Mouse (Mus musculus): ENCODE measurements around the gene Klhl26.
"Not testable (repeated sequence)": the region's sequence is repeated elsewhere in the genome, so short reads cannot be mapped to it uniquely, and the experiment has no call there.

The Klhl26 gene

DNA sequence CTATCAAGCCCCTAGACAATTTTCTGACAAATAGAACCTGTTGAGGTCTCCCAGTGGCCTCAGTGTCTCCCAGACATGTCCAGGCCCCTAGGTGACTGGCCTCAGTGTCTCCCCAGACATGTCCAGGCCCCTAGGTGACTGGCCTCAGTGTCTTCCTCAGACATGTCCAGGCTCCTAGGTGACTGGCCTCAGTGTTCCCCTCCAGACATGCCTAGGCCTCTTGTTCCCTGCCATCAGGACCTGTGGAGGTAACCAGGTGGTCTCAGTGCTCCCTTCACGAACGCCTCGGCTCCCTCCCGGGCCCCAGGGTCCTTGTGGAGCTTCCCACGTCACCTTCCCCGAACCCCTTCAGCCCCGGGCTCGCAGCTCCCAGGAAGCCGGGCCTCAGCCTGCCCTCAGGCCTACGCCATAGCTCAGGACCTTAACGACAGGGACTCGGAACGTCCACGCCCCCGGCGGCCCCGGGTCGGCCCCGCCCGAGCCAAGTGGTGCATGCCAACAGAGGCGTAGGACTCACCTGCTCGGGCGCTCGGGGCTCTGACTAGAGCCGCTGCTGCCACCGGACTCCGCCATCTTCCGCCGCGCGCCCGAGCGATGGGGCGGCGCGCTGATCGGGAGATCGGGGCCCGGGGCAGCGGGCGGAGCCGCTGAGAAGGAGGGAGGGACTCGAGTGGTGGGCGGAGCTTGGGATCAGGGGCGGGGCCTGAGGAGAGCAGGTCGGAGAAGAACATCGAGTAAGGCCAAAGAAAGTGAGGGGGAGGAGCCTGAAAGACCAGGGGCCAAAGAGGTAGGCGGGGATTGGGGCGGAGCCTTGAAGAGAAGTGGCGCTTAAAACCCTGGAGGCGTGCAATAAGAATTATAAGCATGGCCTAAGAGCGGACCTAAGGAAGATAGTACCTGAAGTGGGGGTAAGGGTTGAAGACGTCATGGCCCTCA lies at the start of gene Klhl26:
Gene Klhl26, minus strand, starts transcription at position 636 of the 936 bp plus-strand sequence.
- DNase-seq, result peak; percentile 98

DNA sequence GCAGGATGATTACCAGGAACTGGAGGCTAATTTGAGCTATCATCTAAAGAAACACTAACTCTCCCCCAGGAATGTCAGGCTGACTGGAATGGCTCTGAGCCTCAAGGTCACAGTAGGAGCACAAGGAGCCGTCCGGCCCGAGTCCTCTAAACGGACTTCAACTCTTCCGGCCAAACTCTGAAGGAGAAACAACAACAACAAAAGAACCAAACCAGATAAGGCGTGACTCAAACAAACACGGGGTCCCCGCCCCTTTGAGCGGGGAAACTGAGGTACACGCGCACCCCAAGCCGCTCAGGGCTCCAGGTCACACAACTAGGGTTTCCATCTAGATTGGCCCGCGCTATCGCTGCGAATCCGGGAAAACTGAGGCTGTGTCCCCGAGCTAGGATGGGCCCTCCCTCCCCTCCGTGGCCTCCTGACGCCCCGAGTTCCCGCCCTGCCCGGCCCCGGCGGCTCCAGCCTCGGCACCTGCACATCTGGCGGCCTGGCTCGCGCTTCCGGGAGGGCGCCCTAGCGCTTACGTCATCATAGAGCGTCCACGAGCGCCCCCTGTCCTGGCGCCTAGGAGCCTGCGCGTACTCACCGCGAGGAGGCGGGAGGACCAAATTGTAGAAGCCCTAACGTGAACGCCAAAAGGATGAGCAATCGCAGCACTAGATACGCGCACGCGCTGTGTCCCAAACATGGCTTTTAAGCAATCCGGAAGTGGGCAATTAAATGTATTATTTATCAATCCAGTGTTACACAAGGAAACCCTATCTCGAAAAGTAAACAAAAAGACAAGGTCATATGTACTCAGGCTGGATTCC lies 46.0 kb upstream of the Klhl26 start:
- DNase-seq, result peak; percentile 95 to 97

DNA sequence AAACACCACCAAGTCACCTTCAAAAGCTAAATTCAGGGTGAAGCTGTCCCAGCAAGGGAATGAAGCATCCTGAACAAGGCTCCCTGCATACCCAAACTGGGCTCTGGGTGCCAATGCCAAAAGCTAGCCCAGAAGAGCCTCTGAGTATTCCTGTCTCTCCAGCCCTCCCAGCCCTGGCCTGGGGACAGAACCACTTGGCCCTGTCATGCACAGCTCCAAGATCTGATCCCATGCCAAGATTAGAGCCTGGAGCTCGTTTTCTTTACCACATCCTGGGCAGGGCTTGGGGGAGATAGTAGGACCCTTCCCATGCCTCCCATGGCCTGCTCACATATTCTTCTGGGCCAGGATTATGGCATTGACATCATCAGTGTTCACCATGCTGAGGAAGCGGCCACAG lies 42.8 kb upstream of the Klhl26 start:
- no peak for DNase-seq

DNA sequence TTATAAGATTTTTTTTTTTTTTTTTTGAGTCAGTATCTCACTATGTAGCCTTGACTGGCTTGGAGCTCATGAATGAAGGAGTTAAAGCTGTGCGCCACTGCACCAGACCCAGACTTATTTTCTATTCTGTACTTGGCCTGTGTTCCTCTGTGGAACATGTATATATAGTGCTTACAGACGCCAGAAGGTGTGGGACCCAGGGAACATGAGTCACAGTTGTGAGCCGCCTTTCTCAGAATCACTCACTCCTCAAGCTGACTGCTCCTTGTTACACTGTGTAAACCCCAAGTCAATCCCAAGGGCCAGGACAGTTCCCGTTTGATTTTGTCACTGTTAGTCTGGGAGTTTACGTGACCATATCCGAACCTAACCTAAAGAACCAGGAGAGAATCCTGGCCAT lies 42.3 kb upstream of the Klhl26 start:
- no peak for DNase-seq

DNA sequence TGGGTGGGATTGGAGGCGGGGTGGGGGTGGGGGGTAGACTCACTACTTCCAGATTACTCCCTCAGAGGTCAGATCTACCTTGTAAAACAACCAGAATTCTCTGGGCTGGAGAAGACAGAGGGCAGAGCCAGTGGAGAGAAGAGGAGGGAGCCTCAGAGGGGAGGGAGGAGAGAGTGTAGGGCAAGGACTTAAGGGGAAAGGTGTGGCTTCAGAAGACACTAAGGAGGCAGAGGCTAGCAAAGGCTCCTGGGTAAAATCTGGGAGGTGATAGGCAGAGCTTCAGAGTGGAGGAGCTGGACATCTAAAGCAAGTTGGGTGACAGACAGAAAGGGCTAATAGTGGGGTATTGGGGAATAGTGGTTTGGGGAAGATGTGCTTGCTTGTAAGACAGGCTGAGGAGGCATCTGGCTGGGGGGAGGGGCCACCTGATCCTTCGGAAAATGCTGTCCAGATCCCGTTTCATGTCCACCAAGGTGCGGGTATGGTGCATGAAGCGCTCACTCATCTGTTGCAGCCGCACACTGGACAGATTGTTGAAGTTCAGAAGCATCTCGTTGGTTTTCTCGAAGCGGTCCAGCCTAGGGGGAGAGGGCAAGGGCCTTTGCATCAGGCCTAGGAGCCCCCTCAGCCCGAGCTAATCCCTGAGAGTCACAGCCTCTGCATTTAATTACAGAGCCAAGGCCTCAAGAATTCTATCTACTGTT lies 41.3 kb upstream of the Klhl26 start:
- no peak for DNase-seq

DNA sequence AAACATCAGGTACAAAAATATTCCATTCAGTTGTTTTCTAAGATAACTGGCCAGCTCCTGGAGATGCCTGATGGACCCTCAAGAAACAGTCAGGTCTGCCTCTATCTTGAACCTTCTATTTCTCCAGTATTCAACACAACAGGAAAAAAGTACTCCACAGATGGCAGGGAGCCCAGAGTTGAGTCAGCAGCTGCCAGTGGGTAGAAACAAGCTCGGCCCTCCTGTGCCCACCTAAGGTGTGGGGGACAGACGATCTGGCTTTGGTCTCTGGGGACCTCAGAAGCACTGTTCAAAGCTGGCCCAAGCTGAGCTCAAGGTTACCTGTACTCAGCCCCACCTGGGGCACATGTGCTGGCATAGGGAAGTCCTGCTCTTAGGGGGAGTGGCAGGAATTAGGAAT lies 36.7 kb upstream of the Klhl26 start:
- DNase-seq, result peak in 1 of 2 experiments; percentile 58

DNA sequence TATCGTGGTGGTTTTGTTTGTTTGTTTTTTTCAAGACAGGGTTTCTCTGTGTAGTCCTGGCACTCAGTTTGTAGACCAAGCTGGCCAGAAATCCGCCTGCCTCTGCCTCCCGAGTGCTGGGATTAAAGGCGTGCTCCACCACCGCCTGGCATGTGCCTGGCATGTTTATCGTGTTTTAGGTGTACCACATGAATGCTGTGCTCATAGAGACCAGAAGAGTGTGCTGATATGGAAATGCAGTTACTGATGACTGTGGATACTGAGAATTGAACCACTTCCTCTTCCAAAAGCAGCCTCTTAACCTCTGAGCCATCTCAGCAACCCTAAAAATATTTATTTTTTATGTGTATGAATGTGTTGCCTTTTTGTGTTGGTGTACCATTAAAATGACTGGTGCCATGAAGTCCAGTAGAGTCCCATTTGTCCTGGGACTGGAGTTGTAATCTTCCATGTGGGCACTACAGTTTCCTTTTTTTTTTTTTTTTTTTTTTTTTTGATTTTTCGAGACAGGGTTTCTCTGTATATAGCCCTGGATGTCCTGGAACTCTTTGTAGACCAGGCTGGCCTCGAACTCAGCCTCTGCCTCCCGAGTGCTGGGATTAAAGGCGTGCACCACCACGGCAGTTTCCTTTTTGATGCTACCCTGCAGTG lies 35.6 kb upstream of the Klhl26 start:
- DNase-seq, result no peak

DNA sequence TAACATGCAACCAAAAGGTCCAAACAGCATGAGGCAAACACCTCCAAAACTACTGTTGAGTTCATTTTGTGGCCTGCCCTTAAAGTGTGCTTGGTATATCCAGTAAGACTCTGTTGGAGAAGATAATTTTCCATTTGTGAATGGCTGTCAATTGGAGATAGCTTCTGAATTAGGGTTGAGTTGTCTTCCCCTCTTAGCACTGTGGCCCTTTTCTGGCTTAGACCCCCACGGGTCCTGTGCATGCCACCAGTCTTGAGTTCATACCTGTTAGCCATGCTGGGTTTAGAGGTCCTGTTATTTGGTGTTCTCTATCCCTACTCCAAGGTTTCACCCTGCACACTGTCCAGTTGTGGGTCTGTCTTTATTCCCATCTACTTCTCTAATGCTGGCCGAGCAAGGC lies 35.0 kb upstream of the Klhl26 start:
- no peak for DNase-seq

DNA sequence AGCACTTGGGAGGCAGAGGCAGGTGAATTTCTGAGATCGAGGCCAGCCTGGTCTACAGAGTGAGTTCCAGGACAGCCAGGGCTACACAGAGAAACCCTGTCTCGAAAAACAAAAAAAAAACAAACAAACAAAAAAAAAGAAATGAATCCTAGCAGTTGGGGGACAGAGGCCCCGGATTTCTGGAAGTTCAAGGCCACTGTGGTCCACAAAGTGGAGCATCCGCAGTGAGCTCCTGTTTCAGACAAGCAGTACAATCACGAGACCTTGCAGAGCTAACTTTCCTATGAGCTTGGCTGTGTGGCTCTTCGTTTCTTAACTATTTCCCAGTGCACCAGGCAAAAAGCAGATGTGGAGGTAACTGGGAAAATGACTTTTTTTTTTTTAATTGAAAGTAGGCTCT lies 34.4 kb upstream of the Klhl26 start:
- DNase-seq, result not testable (repeated sequence)

DNA sequence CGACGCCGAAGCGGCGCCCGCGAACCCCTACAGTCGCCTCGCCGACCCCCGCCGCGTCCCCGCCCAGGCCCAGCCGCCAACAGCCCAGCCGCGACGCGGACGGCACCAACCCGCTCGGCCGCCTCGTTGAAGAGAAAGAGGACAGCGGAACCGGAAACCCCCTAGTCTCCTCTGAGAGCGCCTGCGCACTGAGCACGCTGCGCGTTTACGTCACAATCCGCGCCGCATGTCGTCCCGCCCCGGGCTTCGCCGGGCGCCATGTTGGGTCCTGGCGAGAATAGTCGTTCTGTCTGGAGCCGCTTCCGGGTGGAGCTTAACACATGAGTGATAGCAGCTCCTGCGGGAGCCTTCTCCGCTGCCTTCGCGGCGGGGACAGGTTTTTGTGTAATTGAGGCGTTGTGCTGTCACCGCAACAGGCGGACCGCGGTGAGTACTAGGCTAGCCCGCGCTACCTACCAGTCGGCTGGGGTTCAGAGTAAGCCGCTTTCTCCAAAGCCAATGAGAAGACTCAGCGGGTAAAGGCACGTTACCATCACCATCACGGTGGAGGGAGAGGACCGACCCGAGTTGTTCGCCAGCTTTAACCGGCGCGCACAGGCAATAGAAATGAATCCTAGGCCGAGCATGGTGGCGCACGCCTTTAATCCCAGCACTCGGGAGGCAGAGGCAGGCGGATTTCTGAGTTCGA lies 33.6 kb upstream of the Klhl26 start, which contains the start of gene Uba52:
Gene Uba52, minus strand, starts transcription at position 574 of the 688 bp plus-strand sequence.
- peak; percentile 97 to 98 for DNase-seq

DNA sequence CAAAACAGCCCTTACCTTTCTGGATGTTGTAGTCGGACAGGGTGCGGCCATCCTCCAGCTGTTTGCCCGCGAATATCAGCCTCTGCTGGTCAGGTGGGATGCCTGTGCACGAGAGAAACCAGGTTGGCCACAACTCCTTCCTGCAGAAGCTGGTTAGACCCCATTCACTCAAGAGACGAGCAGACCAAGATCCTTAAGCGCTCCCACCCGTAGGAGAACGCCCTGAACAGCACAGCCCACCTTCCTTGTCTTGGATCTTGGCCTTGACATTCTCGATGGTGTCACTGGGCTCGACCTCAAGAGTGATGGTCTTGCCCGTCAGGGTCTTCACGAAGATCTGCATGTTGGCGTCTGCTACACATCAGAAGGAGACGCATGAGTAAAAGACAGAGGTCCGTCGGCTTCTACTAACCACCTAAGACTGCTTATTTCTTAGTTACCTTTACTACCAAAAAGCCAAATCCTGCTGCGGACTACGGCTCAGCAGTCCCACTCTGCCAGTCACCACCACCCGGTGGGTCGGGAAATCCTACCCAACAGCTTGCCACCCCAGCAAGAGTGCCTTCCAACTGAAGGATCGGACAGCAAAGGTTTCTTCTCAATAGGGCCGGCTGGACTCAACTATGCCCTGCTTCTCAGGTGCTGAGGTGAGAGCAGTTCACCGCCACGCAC lies 32.6 kb upstream of the Klhl26 start:
- no peak for DNase-seq

DNA sequence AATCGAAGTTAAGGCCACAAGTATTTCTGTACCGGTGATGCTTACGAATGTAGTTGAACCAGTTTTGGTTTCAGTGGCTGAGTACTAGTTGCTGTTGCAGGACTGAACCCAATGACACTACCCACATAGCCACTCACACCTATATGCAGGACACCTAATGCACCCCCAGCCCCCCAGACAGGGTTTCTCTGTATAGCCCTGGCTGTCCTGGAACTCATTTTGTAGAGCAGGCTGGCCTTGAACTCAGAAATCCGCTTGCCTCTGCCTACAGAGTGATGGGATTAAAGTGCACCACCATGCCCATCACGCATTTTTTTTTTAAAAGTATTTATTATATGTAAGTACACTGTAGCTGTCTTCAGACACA lies 30.2 kb upstream of the Klhl26 start:
- no peak for DNase-seq

DNA sequence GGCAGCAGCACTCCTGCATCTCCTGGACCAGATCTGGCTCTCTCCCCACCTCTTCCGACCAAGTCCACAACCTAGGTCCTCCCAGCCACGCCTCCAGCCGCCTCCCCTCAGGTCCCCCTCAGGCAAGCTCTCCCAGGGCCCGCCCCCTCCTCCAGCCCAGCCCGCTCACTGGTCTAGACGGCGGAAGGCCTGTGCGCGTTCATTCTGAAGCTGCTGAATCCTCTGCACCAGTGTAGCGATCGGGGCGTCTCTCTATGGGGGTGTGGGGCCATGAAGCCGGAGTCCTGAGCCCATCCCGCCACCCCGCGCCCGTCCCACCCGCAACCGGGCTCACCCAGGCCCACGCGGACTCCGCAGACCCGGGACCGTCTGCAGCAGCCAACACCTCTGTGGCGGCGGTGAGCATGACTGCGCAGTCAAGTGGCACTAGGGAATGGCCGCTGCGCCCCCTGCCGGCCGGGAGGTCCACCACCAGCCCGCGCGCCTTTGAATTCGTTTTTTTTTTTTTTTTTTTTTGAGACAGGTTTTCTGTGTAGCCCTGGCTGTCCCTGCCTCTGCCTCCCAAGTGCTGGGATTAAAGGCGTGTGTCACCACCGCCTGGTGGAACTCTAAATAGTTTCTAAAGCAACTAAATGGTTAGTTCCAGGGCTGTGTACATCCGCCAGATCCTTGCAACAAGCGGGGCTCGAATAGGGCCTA lies 29.7 kb upstream of the Klhl26 start, which contains the start of gene Rex1bd:
Gene Rex1bd, minus strand, starts transcription at position 425 of the 699 bp plus-strand sequence.
- peak; percentile 96 to 97 for DNase-seq

DNA sequence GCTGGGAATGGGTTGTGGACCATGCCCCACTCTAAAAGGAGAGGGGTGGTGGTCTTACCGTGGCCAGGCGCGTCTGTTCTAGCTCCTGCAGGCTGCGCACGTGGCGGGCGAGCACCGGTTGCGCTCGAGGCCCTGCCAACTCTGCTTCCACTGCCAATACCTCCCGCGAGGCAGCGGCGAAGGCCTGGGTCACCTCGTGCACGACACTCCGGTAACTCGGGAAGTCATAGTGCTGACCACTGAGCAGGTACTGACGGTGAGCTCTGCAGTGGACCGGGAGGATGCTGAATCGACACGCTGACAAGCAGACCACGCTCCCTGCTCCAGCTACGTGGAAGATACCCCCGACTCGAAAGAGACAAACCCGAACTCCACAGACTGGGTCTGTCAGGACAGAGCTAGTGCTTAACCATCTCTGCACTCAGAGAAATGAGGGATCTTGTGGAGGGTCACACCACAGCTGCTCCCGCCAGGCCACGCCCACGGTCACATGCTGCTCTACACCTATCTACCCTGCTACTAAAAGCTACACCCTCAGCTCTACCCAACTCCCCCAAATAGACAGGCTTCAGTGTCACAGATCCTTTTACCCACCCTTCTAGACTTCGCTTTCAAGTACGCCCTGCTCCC lies 29.0 kb upstream of the Klhl26 start:
- DNase-seq, result no peak

DNA sequence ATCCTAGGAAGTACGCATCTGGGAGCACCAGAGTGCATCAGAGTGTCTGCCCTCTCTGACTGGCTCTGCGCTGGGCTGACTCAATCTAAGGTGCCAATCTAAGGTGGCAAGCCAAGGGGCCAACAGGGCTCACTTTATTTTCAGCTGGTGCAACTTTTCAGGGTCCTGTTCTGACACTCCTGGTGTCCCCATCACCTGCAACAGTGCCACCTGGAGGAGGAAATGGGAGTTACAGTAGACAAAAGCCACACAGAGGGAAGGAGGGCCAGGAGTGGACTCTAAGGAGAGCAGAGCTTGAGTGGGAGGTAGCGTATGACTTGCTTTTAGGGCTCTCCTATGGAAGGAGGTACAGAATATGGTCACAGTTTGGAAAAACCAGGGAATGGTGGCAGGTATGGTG lies 28.1 kb upstream of the Klhl26 start:
- peak; percentile 69 to 84 for DNase-seq

DNA sequence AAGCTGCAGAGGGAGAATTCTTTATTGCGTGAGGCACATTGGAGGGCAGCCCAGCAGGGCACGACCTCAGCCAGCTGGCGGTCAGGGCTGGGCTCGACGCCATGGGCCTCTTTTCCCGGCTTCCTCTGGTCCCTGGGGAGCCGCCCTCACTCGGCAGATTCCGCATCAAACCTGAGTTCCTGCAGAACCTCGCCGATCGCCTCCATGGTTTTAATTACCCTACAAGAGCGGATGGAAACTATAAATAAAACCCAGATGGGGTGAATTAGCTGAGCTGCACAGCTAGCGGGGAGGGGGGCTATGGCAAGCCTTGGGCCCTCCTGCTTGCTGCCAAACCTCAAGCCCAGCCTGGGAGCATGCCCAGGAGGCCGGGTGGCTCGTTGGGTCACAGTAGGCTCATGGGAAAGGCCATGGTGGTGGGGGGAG lies 27.5 kb upstream of the Klhl26 start:
- peak; percentile 49 to 60 for DNase-seq

DNA sequence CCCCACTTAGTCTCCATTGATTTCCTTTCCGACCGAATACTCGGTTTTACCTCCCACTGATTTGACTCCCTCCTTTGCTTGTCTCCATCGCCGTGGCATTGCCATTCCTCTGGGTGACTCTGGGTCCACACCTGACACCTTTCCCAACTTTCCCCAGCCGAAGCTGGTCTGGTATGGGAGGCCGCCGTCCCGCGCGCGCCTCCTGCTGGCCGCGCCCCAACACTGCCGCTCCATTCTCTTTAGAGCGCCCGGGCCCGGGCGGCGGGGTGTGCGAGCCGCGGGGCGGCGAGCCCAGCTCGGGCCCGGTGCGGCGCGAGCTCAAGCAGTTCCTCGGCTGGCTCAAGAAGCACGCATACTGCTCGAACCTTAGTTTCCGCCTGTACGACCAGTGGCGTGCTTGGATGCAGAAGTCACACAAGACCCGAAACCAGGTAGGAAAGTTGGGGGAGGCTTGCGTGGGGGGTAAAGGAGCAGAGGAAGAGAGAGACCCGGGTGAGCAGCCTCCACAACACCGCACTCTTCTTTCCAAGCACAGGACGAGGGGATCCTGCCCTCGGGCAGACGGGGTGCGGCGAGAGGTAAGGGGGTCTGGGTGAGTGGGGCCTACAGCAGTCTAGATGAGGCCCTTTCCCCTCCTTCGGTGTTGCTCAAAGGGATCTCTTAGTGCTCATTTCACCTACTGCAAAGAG lies 26.4 kb upstream of the Klhl26 start:
- DNase-seq, result peak; percentile 58 to 71

DNA sequence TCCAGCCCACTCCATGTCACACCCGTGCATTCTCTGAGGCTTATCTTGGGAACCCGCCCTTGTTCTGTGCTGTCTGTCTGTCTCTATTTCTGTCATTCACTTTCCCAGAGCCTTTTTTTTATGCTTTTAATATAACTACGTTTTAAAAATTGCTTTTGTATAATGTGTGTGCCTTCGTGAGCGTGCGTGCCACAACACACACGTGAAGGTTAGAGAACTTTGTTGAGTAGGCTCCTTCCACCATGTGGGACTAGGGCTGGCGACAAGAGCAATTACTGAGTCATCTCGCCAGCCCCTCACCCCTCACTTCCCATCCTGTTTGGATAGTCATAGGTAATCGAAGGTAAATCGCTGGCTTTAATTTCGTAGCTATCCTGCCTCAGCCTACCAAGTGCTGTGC lies 25.8 kb upstream of the Klhl26 start:
- DNase-seq, result no peak

DNA sequence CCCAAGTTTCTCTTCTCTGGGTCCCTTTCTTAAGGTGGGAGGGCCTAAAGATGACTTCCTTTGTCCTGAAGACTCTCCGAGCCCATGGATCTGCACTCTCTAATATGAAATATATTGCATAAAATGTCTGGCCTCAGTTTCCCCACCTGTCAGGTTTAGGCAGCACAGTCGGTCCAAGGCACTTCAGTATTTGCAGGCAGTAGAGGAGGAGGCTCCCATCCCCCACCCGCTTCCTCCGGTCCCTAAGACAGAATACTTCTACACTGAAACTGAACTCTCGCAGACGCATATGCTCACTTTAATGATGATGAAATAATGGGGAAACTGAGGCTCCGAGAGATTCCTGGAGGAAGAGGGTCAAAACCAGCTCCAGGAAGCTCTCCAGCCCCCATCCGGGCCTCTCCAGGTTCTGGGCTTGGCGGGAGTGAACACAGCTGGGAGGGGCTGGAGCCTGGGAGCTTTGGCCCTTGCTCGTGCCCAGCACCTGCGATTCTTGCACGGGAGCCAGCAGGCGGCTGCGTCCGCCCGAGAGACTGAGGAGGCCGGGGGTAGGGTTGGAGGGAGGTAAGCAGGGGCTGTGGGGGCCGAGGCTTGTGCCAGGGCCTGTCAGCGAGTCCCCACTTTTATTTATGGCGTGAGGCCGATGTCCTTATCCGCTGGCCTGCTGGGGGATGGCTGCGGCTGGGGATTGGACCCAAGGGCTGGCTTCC lies 25.2 kb upstream of the Klhl26 start:
- DNase-seq, result no peak

Measured in lung, adult 18-20 months (tissue).